In genomic region chr14:24896681-24897080, GRCm38 (mm10) we compare ENCODE assay signal across 28 mouse cellular contexts.
"Had no signal": no experiment of that assay in that cellular context is flagged by ENCODE, and none has a peak within 500 bp of the region (broad histone marks: within the 10 kb centered on the region; RNA-seq: fewer than 3 reads in every experiment).

No protein-coding gene starts in this region.

- H3K4me3 ChIP-seq: embryonic facial prominence, embryonic 10.5 days; embryonic facial prominence, embryonic 12.5 days; embryonic facial prominence, embryonic 13.5 days; embryonic facial prominence, embryonic 15.5 days; erythroblast, embryonic 14.5 days; forebrain, embryonic 10.5 days; forebrain, embryonic 12.5 days; forebrain, embryonic 13.5 days; gastrocnemius, adult 2 months; heart, adult 2 months; heart, embryonic 10.5 days had no signal

- DNase-seq: cerebellum, adult 2 months; cerebellum, adult 8-10 months; cerebellum, adult 9-10 months; cerebellum, adult 9-11 months; cerebellum, postnatal 10 days; cerebellum, postnatal 14 days; cerebellum, postnatal 25 days; cerebellum, postnatal 36 days; embryo, embryonic 11 days; forebrain, postnatal 0 days; gastrocnemius, adult 2 months; gastrocnemius, postnatal 10 days; gastrocnemius, postnatal 14 days; gastrocnemius, postnatal 25 days; gastrocnemius, postnatal 36 days; heart, adult 18-20 months; heart, adult 2 months had no signal

- ATAC-seq: forebrain, embryonic 13.5 days; forebrain, embryonic 14.5 days; forebrain, embryonic 16.5 days; forebrain, postnatal 0 days had no signal

- H3K4me2 ChIP-seq: embryonic facial prominence, embryonic 12.5 days; embryonic facial prominence, embryonic 13.5 days; embryonic facial prominence, embryonic 15.5 days; forebrain, embryonic 12.5 days; forebrain, embryonic 13.5 days had no signal

- H3K36me3 ChIP-seq: embryonic facial prominence, embryonic 10.5 days; embryonic facial prominence, embryonic 12.5 days; embryonic facial prominence, embryonic 13.5 days; embryonic facial prominence, embryonic 15.5 days; forebrain, embryonic 10.5 days; forebrain, embryonic 12.5 days; heart, embryonic 10.5 days had no signal

- H3K9me3 ChIP-seq: embryonic facial prominence, embryonic 10.5 days; embryonic facial prominence, embryonic 12.5 days; embryonic facial prominence, embryonic 15.5 days; forebrain, embryonic 10.5 days; forebrain, embryonic 13.5 days; heart, embryonic 10.5 days had no signal

- H3K27me3 ChIP-seq: embryonic facial prominence, embryonic 12.5 days; embryonic facial prominence, embryonic 13.5 days; embryonic facial prominence, embryonic 15.5 days; forebrain, embryonic 12.5 days; forebrain, embryonic 13.5 days had no signal

- H3K27ac ChIP-seq: embryonic facial prominence, embryonic 10.5 days; embryonic facial prominence, embryonic 12.5 days; embryonic facial prominence, embryonic 13.5 days; embryonic facial prominence, embryonic 15.5 days; forebrain, embryonic 10.5 days; forebrain, embryonic 12.5 days; forebrain, embryonic 13.5 days; gastrocnemius, adult 2 months; heart, adult 2 months; heart, embryonic 10.5 days had no signal

- H3K9ac ChIP-seq: embryonic facial prominence, embryonic 12.5 days; embryonic facial prominence, embryonic 13.5 days; embryonic facial prominence, embryonic 15.5 days; forebrain, embryonic 12.5 days; forebrain, embryonic 13.5 days; forebrain, postnatal 0 days had no signal
